Mouse (Mus musculus) liver, embryonic 14.5 days (tissue): ENCODE results near the gene Smlr1.

Source experiments
- CTCF ChIP-seq: IDR thresholded peaks from 2 replicates; pipeline ENCODE4 v1.5.1; 2016; ENCODE audit warnings: antibody characterized with exemption, low read depth, control low read depth
- EP300 ChIP-seq: IDR thresholded peaks from 2 replicates; pipeline ENCODE4 v1.6.1; 2016; ENCODE audit warnings: antibody characterized with exemption, low read depth

GRCm38 (mm10) chr10:25571319-25572240 lies 35.5 kb upstream of the Smlr1 start:
- TF ChIP-seq CTCF (no peak), EP300 (no peak)
